Mouse (Mus musculus) forebrain, embryonic 13.5 days (tissue): ENCODE measurements at regions not wholly inside any gene's neighbourhood (a gene's known extent, or its start where the extent isn't known, plus 50 kb on each side); places are given as distances from the start of the nearest gene placed in this dataset.

Source experiments
- ATAC-seq: fragments of 200-750 bp; cut with Nextera tagmentation; 2 replicates; pipeline ENCODE4 v1.8.0; 2017
- H3K27ac ChIP-seq: fragments of 300-500 bp; sonication (generic); 2 replicates; pipeline ENCODE4 v1.5.1; 2015; ENCODE audit warnings: inconsistent platforms, mild to moderate bottlenecking, moderate library complexity
- H3K27me3 ChIP-seq: fragments of 300-500 bp; sonication (generic); 2 replicates; pipeline ENCODE4 v1.6.1; 2015; ENCODE audit warnings: mild to moderate bottlenecking, inconsistent platforms
- H3K36me3 ChIP-seq: fragments of 300-500 bp; sonication (generic); 2 replicates; pipeline ENCODE4 v1.6.1; 2015; ENCODE audit warnings: mild to moderate bottlenecking, inconsistent platforms; ENCODE audit not compliant: poor library complexity, severe bottlenecking
- H3K4me1 ChIP-seq: fragments of 300-500 bp; sonication (generic); 2 replicates; pipeline ENCODE4 v1.6.1; 2015; ENCODE audit warnings: inconsistent platforms
- H3K4me2 ChIP-seq: fragments of 300-500 bp; sonication (generic); 2 replicates; pipeline ENCODE4 v1.6.1; 2015; ENCODE audit warnings: inconsistent platforms, mild to moderate bottlenecking, moderate library complexity
- H3K4me3 ChIP-seq: fragments of 300-500 bp; sonication (generic); 2 replicates; pipeline ENCODE4 v1.5.1; 2015; ENCODE audit warnings: mild to moderate bottlenecking, inconsistent platforms
- H3K9ac ChIP-seq: fragments of 300-500 bp; sonication (generic); 2 replicates; pipeline ENCODE4 v1.6.1; 2015; ENCODE audit warnings: mild to moderate bottlenecking, inconsistent platforms
- H3K9me3 ChIP-seq: fragments of 300-500 bp; sonication (generic); replicated peaks from 2 replicates; pipeline ENCODE4 v1.6.1; 2016; ENCODE audit warnings: inconsistent platforms
- WGBS: fragments of 180-500 bp; shearing (Covaris S2); methylation state at CpG from one replicate; pipeline ENCODE4 v1.1.7; 2015; 5-methylcytosine and 5-hydroxymethylcytosine counted together

GRCm38 (mm10) chr8:113542082-113542481 lies 93.3 kb upstream of the Mon1b start:
- 84% methylated on average over 3 of the region's 3 CpGs for WGBS
- Histone ChIP-seq H3K4me2 (no peak overlapping the region), H3K9me3 (no peaks in the 10 kb centered on the region), H3K36me3 (no peaks in the 10 kb centered on the region), H3K9ac (no peak overlapping the region), H3K27me3 (no peaks in the 10 kb centered on the region), H3K4me3 (no peak overlapping the region), H3K4me1 (no peaks in the 10 kb centered on the region), H3K27ac (no peak overlapping the region)
- ATAC-seq: no peak

- no peaks in the 10 kb centered on the region for H3K4me1 ChIP-seq
- H3K27ac ChIP-seq: no peak overlapping the region
- H3K4me3 ChIP-seq: no peak overlapping the region
- 93% methylated on average over 2 of the region's 2 CpGs for WGBS
- H3K27me3 ChIP-seq: no peaks in the 10 kb centered on the region
- H3K36me3 ChIP-seq: no peaks in the 10 kb centered on the region
- ATAC-seq: no peak
- no peak overlapping the region for H3K4me2 ChIP-seq
- H3K9me3 ChIP-seq: no peaks in the 10 kb centered on the region
- H3K9ac ChIP-seq: no peak overlapping the region
These were observed 92.7 kb upstream of the Mon1b start for GRCm38 (mm10) chr8:113542713-113543112.

- no peak overlapping the region for H3K9ac ChIP-seq
- no peak overlapping the region for H3K4me2 ChIP-seq
- H3K4me1 ChIP-seq: peaks cover 5% of the 10 kb centered on the region
- 76% methylated on average over 7 of the region's 7 CpGs for WGBS
- no peaks in the 10 kb centered on the region for H3K36me3 ChIP-seq
- no peaks in the 10 kb centered on the region for H3K27me3 ChIP-seq
- no peak for ATAC-seq
- H3K4me3 ChIP-seq: no peak overlapping the region
- no peak overlapping the region for H3K27ac ChIP-seq
- no peaks in the 10 kb centered on the region for H3K9me3 ChIP-seq
These were observed 86.2 kb upstream of the Mon1b start for GRCm38 (mm10) chr8:113549200-113549599.

- 74% methylated on average over 12 of the region's 12 CpGs for WGBS
- no peaks in the 10 kb centered on the region for H3K9me3 ChIP-seq
- no peak overlapping the region for H3K27ac ChIP-seq
- H3K36me3 ChIP-seq: no peaks in the 10 kb centered on the region
- no peak for ATAC-seq
- peaks cover 19% of the 10 kb centered on the region for H3K4me1 ChIP-seq
- no peak overlapping the region for H3K9ac ChIP-seq
- no peak overlapping the region for H3K4me3 ChIP-seq
- no peak overlapping the region for H3K4me2 ChIP-seq
- no peaks in the 10 kb centered on the region for H3K27me3 ChIP-seq
These were observed 83.7 kb upstream of the Mon1b start for GRCm38 (mm10) chr8:113551454-113552273.

- Histone ChIP-seq H3K27me3 (no peaks in the 10 kb centered on the region), H3K9me3 (no peaks in the 10 kb centered on the region), H3K4me2 (no peak overlapping the region), H3K4me1 (peaks cover 19% of the 10 kb centered on the region), H3K4me3 (no peak overlapping the region), H3K27ac (no peak overlapping the region), H3K9ac (no peak overlapping the region), H3K36me3 (no peaks in the 10 kb centered on the region)
- no peak for ATAC-seq
- 63% methylated on average over 5 of the region's 5 CpGs for whole genome bisulfite sequencing
These were observed 82.6 kb upstream of the Mon1b start for GRCm38 (mm10) chr8:113552826-113553225.

GRCm38 (mm10) chr8:113554700-113555455 lies 80.5 kb upstream of the Mon1b start:
- Histone ChIP-seq H3K27ac (peak overlapping the region; percentile 44), H3K4me3 (peak overlapping the region; percentile 23), H3K27me3 (no peaks in the 10 kb centered on the region), H3K9me3 (no peaks in the 10 kb centered on the region), H3K9ac (peak overlapping the region; percentile 52), H3K36me3 (no peaks in the 10 kb centered on the region), H3K4me2 (peak overlapping the region; percentile 57), H3K4me1 (peaks cover 19% of the 10 kb centered on the region)
- ATAC-seq: peak; percentile 78
- 0% methylated on average over 12 of the region's 12 CpGs for whole genome bisulfite sequencing

- no peak overlapping the region for H3K9ac ChIP-seq
- 93% methylated on average over 5 of the region's 5 CpGs for WGBS
- no peaks in the 10 kb centered on the region for H3K27me3 ChIP-seq
These were observed 78.4 kb upstream of the Mon1b start for GRCm38 (mm10) chr8:113556994-113557393.

GRCm38 (mm10) chr8:113581098-113581497 lies 54.3 kb upstream of the Mon1b start:
- ATAC-seq: no peak
- Histone ChIP-seq H3K9ac (no peak overlapping the region), H3K27me3 (no peaks in the 10 kb centered on the region), H3K36me3 (no peaks in the 10 kb centered on the region), H3K4me1 (peaks cover 13% of the 10 kb centered on the region), H3K9me3 (no peaks in the 10 kb centered on the region), H3K27ac (no peak overlapping the region), H3K4me3 (no peak overlapping the region), H3K4me2 (no peak overlapping the region)
- 59% methylated on average over 10 of the region's 10 CpGs for WGBS

More at GRCm38 (mm10) chr8:113556994-113557393, 78.4 kb upstream of the Mon1b start:
- Histone ChIP-seq H3K4me2 (no peak overlapping the region), H3K36me3 (no peaks in the 10 kb centered on the region), H3K4me3 (no peak overlapping the region), H3K4me1 (peaks cover 19% of the 10 kb centered on the region), H3K9me3 (no peaks in the 10 kb centered on the region), H3K27ac (no peak overlapping the region)
- ATAC-seq: no peak

GRCm38 (mm10) chr8:113581704-113582103 lies 53.7 kb upstream of the Mon1b start:
- H3K36me3 ChIP-seq: no peaks in the 10 kb centered on the region
- WGBS: 41% methylated on average over 12 of the region's 12 CpGs
- ATAC-seq: no peak

GRCm38 (mm10) chr8:113582180-113582975 lies 53.0 kb upstream of the Mon1b start:
- ATAC-seq: peak; percentile 91
- H3K36me3 ChIP-seq: no peaks in the 10 kb centered on the region
- peaks cover 13% of the 10 kb centered on the region for H3K4me1 ChIP-seq
- WGBS: 27% methylated on average over 16 of the region's 16 CpGs
- H3K4me3 ChIP-seq: no peak overlapping the region
- H3K9me3 ChIP-seq: no peaks in the 10 kb centered on the region
- H3K27ac ChIP-seq: no peak overlapping the region
- peak overlapping the region; percentile 15; the same call in 1 of the 2 replicates for H3K4me2 ChIP-seq
- H3K27me3 ChIP-seq: no peaks in the 10 kb centered on the region
- no peak overlapping the region for H3K9ac ChIP-seq

More at GRCm38 (mm10) chr8:113581704-113582103, 53.7 kb upstream of the Mon1b start:
- Histone ChIP-seq H3K9me3 (no peaks in the 10 kb centered on the region), H3K4me2 (no peak overlapping the region), H3K4me1 (peaks cover 13% of the 10 kb centered on the region), H3K9ac (no peak overlapping the region), H3K4me3 (no peak overlapping the region), H3K27me3 (no peaks in the 10 kb centered on the region), H3K27ac (no peak overlapping the region)

GRCm38 (mm10) chr8:113583801-113584200 lies 51.6 kb upstream of the Mon1b start:
- Histone ChIP-seq H3K27me3 (no peaks in the 10 kb centered on the region), H3K27ac (no peak overlapping the region), H3K4me2 (no peak overlapping the region), H3K36me3 (no peaks in the 10 kb centered on the region), H3K9ac (no peak overlapping the region), H3K4me3 (no peak overlapping the region), H3K4me1 (peaks cover 13% of the 10 kb centered on the region), H3K9me3 (no peaks in the 10 kb centered on the region)
- no peak for ATAC-seq
- 77% methylated on average over 10 of the region's 10 CpGs for WGBS
